Mouse (Mus musculus) right cerebral cortex, adult 18-20 months (tissue): ENCODE measurements at regions not wholly inside any gene's neighbourhood (a gene's known extent, or its start where the extent isn't known, plus 50 kb on each side); places are given as distances from the start of the nearest gene placed in this dataset.

Source experiments
- DNase-seq: peaks from one replicate; pipeline ENCODE4 v3.0.0; 2022; ENCODE audit warnings: mixed read lengths

DNA sequence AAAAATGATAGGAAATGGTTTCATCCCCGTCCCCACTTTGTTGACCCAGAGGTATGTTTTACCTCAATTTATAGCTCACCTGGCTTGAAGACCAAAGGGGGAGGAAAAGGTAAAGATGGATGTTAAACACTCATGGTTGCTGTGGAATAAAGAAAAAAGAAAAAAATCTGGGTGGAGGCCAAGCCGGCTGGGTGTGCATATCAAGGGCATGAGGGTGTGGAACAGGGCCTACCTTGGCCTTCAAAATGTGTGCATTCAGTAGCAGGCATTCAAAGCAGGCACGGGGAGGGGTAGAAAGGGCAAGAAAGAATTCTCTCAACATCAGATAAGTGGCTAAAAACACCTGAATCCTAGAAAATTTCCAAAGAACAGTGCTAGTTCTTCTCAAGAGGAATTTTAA is 74.7 kb upstream of the Ccn2 start:
- DNase-seq: no peak

- no peak for DNase-seq
Observed at GRCm38 (mm10) chr10:24532776-24533175, 62.5 kb upstream of the Ccn2 start.

GRCm38 (mm10) chr10:24534901-24535300 is 60.3 kb upstream of the Ccn2 start:
- DNase-seq: no peak

GRCm38 (mm10) chr10:24535461-24535860 is 59.8 kb upstream of the Ccn2 start:
- no peak for DNase-seq

DNA sequence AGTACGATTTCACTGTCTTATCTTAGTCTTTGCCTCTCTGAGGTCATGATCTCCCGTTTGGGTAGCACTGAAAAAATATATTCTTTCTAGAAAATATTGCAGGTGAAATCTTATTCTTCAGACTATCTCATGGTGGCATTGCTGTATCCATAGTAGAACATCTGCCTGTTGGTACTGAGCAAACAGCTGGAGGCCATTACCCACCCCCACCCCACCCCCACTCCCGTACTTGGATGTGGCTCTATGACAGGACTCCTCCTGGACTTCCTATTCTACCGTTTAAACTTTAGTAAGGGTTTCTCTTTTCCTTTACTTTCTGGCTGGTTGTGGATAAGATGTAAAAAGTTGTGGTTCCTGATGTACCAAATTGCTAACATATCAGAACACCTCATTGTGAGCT is 53.3 kb upstream of the Ccn2 start:
- DNase-seq: no peak
